Mouse (Mus musculus) C2C12 (cell line): Measurements from ENCODE around the gene Mgmt.

Source experiments
- CTCF ChIP-seq: IDR thresholded peaks from one replicate; pipeline ENCODE4 v1.5.1; 2011; ENCODE audit not compliant: control insufficient read depth, insufficient read depth, insufficient read length
- USF1 ChIP-seq: IDR thresholded peaks from one replicate; pipeline ENCODE4 v1.6.1; 2011; ENCODE audit warnings: low read depth, mild to moderate bottlenecking, control low read depth, moderate library complexity

GRCm38 (mm10) chr7:136894106-136894986 lies at the start of gene Mgmt:
- TF ChIP-seq CTCF: no peak
- no peak for TF ChIP-seq USF1
